In the genomic region with DNA sequence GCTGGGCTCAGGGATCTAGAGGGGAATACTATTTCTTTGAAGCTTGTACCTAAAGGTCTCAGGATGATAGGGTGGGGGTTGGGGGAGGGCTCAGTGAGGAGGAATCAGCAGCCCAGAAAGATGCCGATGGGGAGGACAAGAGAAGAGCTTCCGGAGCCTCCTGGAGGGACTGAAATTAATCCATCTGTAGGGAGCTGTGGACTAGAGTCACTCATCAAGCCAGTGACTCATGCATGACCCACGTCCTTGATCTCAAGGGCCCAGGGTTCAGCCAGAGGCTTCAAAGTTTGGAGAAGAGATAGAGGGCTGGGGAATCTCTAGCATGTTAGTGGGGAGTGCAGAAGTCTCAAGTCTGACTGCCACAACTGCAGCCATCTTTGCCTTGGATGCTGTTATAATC, we compare ENCODE assay signal across 14 mouse cellular contexts. TPM values are rescaled to one million over a fixed set of nuclear protein-coding genes. Genes with fewer than 3 reads are reported as not detected.
"Had no signal": no experiment of that assay in that cellular context is flagged by ENCODE, and none has a peak within 500 bp of the region (broad histone marks: within the 10 kb centered on the region; RNA-seq: fewer than 3 reads in every experiment).

No protein-coding gene starts in this region.

- H3K36me3 ChIP-seq: limb, embryonic 10.5 days; liver, embryonic 15.5 days; midbrain, embryonic 13.5 days; neural tube, embryonic 15.5 days had no signal

- H3K4me3 ChIP-seq: left cerebral cortex, adult 2 months; limb, embryonic 10.5 days; liver, embryonic 15.5 days; midbrain, embryonic 13.5 days; neural tube, embryonic 15.5 days had no signal

- H3K4me1 ChIP-seq: liver, embryonic 15.5 days had no signal

- H3K27ac ChIP-seq: kidney, postnatal 0 days; left cerebral cortex, adult 2 months; limb, embryonic 10.5 days; liver, embryonic 15.5 days; midbrain, embryonic 13.5 days; neural tube, embryonic 15.5 days; stomach, postnatal 0 days had no signal

- DNase-seq: lung, adult 2 months; lung, postnatal 36 days; thymus, postnatal 4 days had no signal

- H3K9me3 ChIP-seq: limb, embryonic 10.5 days; liver, embryonic 15.5 days; midbrain, embryonic 13.5 days; neural tube, embryonic 15.5 days had no signal

RNA-seq across cellular contexts. Expression of gene Zfp385c, which starts 40.5 kb away (rescaled TPM):
- total RNA-seq: megakaryocyte progenitor cell, adult 5-6 weeks had no signal
- polyA plus RNA-seq: liver, embryonic 11.5 days; liver, embryonic 15.5 days; lung, postnatal 0 days; neural tube, embryonic 11.5 days had no signal
